Mouse (Mus musculus) neural tube, embryonic 13.5 days (tissue): ENCODE results near the gene Gm49337. TPM values are rescaled to one million over a fixed set of nuclear protein-coding genes. Genes with fewer than 3 reads are reported as not detected.
A peak's percentile ranks its signal among the peaks of the same experiment; 100 is the strongest.
"Not testable (repeated sequence)": the region's sequence is repeated elsewhere in the genome, so short reads cannot be mapped to it uniquely, and the experiment has no call there.

ENCODE experiments used
- ATAC-seq: fragments of 200-750 bp; cut with Nextera tagmentation; 2 replicates; pipeline ENCODE4 v1.8.0; 2017; ENCODE audit warnings: low read depth, mild to moderate bottlenecking, moderate TSS enrichment, moderate library complexity
- H3K27ac ChIP-seq: fragments of 300-500 bp; sonication (generic); replicated peaks from 2 replicates; pipeline ENCODE4 v1.5.1; 2015; ENCODE audit warnings: moderate library complexity, mild to moderate bottlenecking, inconsistent platforms
- H3K27me3 ChIP-seq: fragments of 300-500 bp; sonication (generic); 2 replicates; pipeline ENCODE4 v1.6.1; 2015; ENCODE audit warnings: mild to moderate bottlenecking, inconsistent platforms
- H3K36me3 ChIP-seq: fragments of 300-500 bp; sonication (generic); 2 replicates; pipeline ENCODE4 v1.6.1; 2015; ENCODE audit warnings: mild to moderate bottlenecking, inconsistent platforms
- H3K4me1 ChIP-seq: fragments of 300-500 bp; sonication (generic); replicated peaks from 2 replicates; pipeline ENCODE4 v1.6.1; 2015; ENCODE audit warnings: inconsistent platforms
- H3K4me2 ChIP-seq: fragments of 300-500 bp; sonication (generic); 2 replicates; pipeline ENCODE4 v1.6.1; 2015; ENCODE audit warnings: inconsistent platforms, mild to moderate bottlenecking, moderate library complexity
- H3K4me3 ChIP-seq: fragments of 300-500 bp; sonication (generic); 2 replicates; pipeline ENCODE4 v1.5.1; 2015; ENCODE audit warnings: mild to moderate bottlenecking, inconsistent platforms
- H3K9ac ChIP-seq: fragments of 300-500 bp; sonication (generic); 2 replicates; pipeline ENCODE4 v1.6.1; 2015; ENCODE audit warnings: moderate library complexity, mild to moderate bottlenecking, inconsistent platforms
- H3K9me3 ChIP-seq: fragments of 300-500 bp; sonication (generic); 2 replicates; pipeline ENCODE4 v1.6.1; 2016; ENCODE audit warnings: inconsistent platforms
- WGBS: fragments of 180-500 bp; shearing (Covaris S2); methylation state at CpG from one replicate; pipeline ENCODE4 v1.1.7; 2015; 5-methylcytosine and 5-hydroxymethylcytosine counted together
- polyA plus RNA-seq: library from polyadenylated mRNA; unstranded; fragments of >200 nt; fragmentation: Nextera tagmentation; extraction: Ambion mirVana; gene quantifications from 2 replicates; pipeline ENCODE4 v1.2.1, GENCODE M21; 2015

Gm49337 gene
- polyA plus RNA-seq, 1 experiment from 2014 or later, result not detected

GRCm38 (mm10) chr4:116220071-116220650 is 47.0 kb downstream of the Gm49337 start:
- 3% methylated on average over 6 of the region's 6 CpGs for WGBS

GRCm38 (mm10) chr4:116220780-116221139 is 47.6 kb downstream of the Gm49337 start:
- peak overlapping the region; percentile 91 for H3K9ac ChIP-seq
- peak overlapping the region; percentile 100 for H3K27ac ChIP-seq
- no peaks in the 10 kb centered on the region for H3K36me3 ChIP-seq
- H3K9me3 ChIP-seq, result no peaks in the 10 kb centered on the region
- WGBS, result under 1% methylated on average over 26 of the region's 26 CpGs
- no peaks in the 10 kb centered on the region for H3K27me3 ChIP-seq
- peak overlapping the region; percentile 59 for H3K4me2 ChIP-seq
- ATAC-seq, result no peak
- peaks cover 12% of the 10 kb centered on the region for H3K4me1 ChIP-seq
- peak overlapping the region; percentile 81 for H3K4me3 ChIP-seq

More at GRCm38 (mm10) chr4:116220071-116220650, 47.0 kb downstream of the Gm49337 start:
- peak overlapping the region; percentile 91 for H3K9ac ChIP-seq
- H3K9me3 ChIP-seq, result no peaks in the 10 kb centered on the region
- peak overlapping the region; percentile 81 for H3K4me3 ChIP-seq
- peak overlapping the region; percentile 100 for H3K27ac ChIP-seq
- no peaks in the 10 kb centered on the region for H3K36me3 ChIP-seq
- H3K4me1 ChIP-seq, result peaks cover 9% of the 10 kb centered on the region
- peak overlapping the region; percentile 59 for H3K4me2 ChIP-seq
- no peaks in the 10 kb centered on the region for H3K27me3 ChIP-seq
- ATAC-seq, result no peak

- Histone ChIP-seq H3K9me3 (no peaks in the 10 kb centered on the region), H3K27me3 (no peaks in the 10 kb centered on the region), H3K36me3 (no peaks in the 10 kb centered on the region), H3K4me1 (peaks cover 16% of the 10 kb centered on the region), H3K27ac (peak within 1 kb of the TSS; percentile 100), H3K4me3 (peak within 1 kb of the TSS; percentile 81), H3K9ac (peak within 1 kb of the TSS; percentile 97), H3K4me2 (peak within 1 kb of the TSS; percentile 64)
- ATAC-seq, result peak; percentile 99
- under 1% methylated on average over 50 of the region's 53 CpGs for WGBS
These were observed 48.1 kb downstream of the Gm49337 start, which contains the start of gene Pik3r3 for GRCm38 (mm10) chr4:116221140-116221851. TSS of gene Pik3r3 (plus strand) at chr4:116221618.

GRCm38 (mm10) chr4:116221996-116222842 is 49.0 kb downstream of the Gm49337 start:
- Histone ChIP-seq H3K4me3 (peak overlapping the region; percentile 81), H3K9ac (peak overlapping the region; percentile 97), H3K4me2 (peak overlapping the region; percentile 64), H3K4me1 (peaks cover 24% of the 10 kb centered on the region), H3K27me3 (no peaks in the 10 kb centered on the region), H3K36me3 (no peaks in the 10 kb centered on the region), H3K9me3 (no peaks in the 10 kb centered on the region), H3K27ac (peak overlapping the region; percentile 100)
- WGBS, result under 1% methylated on average over 23 of the region's 23 CpGs
- no peak for ATAC-seq

- H3K36me3 ChIP-seq, result no peaks in the 10 kb centered on the region
- WGBS, result 2% methylated on average over 6 of the region's 6 CpGs
- peak overlapping the region; percentile 100 for H3K27ac ChIP-seq
- no peaks in the 10 kb centered on the region for H3K27me3 ChIP-seq
- H3K4me3 ChIP-seq, result peak overlapping the region; percentile 81
- H3K4me1 ChIP-seq, result peaks cover 26% of the 10 kb centered on the region
- H3K9me3 ChIP-seq, result no peaks in the 10 kb centered on the region
- peak overlapping the region; percentile 64 for H3K4me2 ChIP-seq
- ATAC-seq, result no peak
- peak overlapping the region; percentile 97 for H3K9ac ChIP-seq
These were observed 49.6 kb downstream of the Gm49337 start for GRCm38 (mm10) chr4:116222843-116223119.

- no peak overlapping the region for H3K4me2 ChIP-seq
- ATAC-seq, result no peak
- H3K9me3 ChIP-seq, result no peaks in the 10 kb centered on the region
- no peak overlapping the region for H3K9ac ChIP-seq
- 84% methylated on average over 3 of the region's 3 CpGs for WGBS
- no peak overlapping the region for H3K27ac ChIP-seq
- H3K36me3 ChIP-seq, result 0 out of 2 replicates have a peak, but pooled peaks cover 8% of the 10 kb centered on the region
- no peak overlapping the region for H3K4me3 ChIP-seq
- no peaks in the 10 kb centered on the region; the same call in 1 of the 2 replicates for H3K4me1 ChIP-seq
- no peaks in the 10 kb centered on the region for H3K27me3 ChIP-seq
These were observed 70.2 kb downstream of the Gm49337 start for GRCm38 (mm10) chr4:116243377-116243776.

GRCm38 (mm10) chr4:116244240-116244639 is 71.1 kb downstream of the Gm49337 start:
- Histone ChIP-seq H3K4me1 (no peaks in the 10 kb centered on the region; the same call in 1 of the 2 replicates), H3K4me3 (no peak overlapping the region), H3K4me2 (no peak overlapping the region), H3K27ac (no peak overlapping the region), H3K9ac (no peak overlapping the region), H3K9me3 (no peaks in the 10 kb centered on the region), H3K27me3 (no peaks in the 10 kb centered on the region), H3K36me3 (0 out of 2 replicates have a peak, but pooled peaks cover 6% of the 10 kb centered on the region)
- no peak for ATAC-seq
- WGBS, result 75% methylated on average over 2 of the region's 2 CpGs

GRCm38 (mm10) chr4:116245926-116246325 is 72.7 kb downstream of the Gm49337 start:
- not testable (repeated sequence) for ATAC-seq, H3K36me3 ChIP-seq, H3K9ac ChIP-seq, H3K4me3 ChIP-seq, H3K27ac ChIP-seq, H3K4me1 ChIP-seq, H3K27me3 ChIP-seq, H3K9me3 ChIP-seq, H3K4me2 ChIP-seq
- 49% methylated on average over 3 of the region's 3 CpGs for WGBS

GRCm38 (mm10) chr4:116249986-116250385 is 76.8 kb downstream of the Gm49337 start:
- Histone ChIP-seq H3K9ac (no peak overlapping the region), H3K4me3 (no peak overlapping the region), H3K4me2 (no peak overlapping the region), H3K27me3 (no peaks in the 10 kb centered on the region), H3K27ac (no peak overlapping the region), H3K9me3 (no peaks in the 10 kb centered on the region), H3K4me1 (peaks cover 12% of the 10 kb centered on the region; the same call in 1 of the 2 replicates), H3K36me3 (no peaks in the 10 kb centered on the region)
- ATAC-seq, result no peak
- 84% methylated on average over 3 of the region's 3 CpGs for WGBS

- Histone ChIP-seq H3K9me3 (no peaks in the 10 kb centered on the region), H3K9ac (no peak overlapping the region), H3K36me3 (peaks cover 80% of the 10 kb centered on the region), H3K4me1 (no peaks in the 10 kb centered on the region), H3K27ac (no peak overlapping the region), H3K27me3 (no peaks in the 10 kb centered on the region), H3K4me2 (no peak overlapping the region), H3K4me3 (no peak overlapping the region)
- ATAC-seq, result no peak
- 91% methylated on average over 6 of the region's 6 CpGs for WGBS
These were observed 95.0 kb downstream of the Gm49337 start for GRCm38 (mm10) chr4:116268220-116268619.

GRCm38 (mm10) chr4:116282211-116282610 is 109.0 kb downstream of the Gm49337 start:
- Histone ChIP-seq H3K27me3 (no peaks in the 10 kb centered on the region), H3K27ac (no peak overlapping the region), H3K4me2 (no peak overlapping the region), H3K9me3 (no peaks in the 10 kb centered on the region; the same call in 1 of the 2 replicates), H3K4me1 (no peaks in the 10 kb centered on the region), H3K36me3 (peaks cover 57% of the 10 kb centered on the region), H3K4me3 (no peak overlapping the region), H3K9ac (no peak overlapping the region)
- WGBS, result 70% methylated on average over 2 of the region's 2 CpGs
- no peak for ATAC-seq

GRCm38 (mm10) chr4:116291561-116291960 is 118.4 kb downstream of the Gm49337 start:
- no peak overlapping the region for H3K27ac ChIP-seq
- H3K4me1 ChIP-seq, result no peaks in the 10 kb centered on the region
- H3K27me3 ChIP-seq, result no peaks in the 10 kb centered on the region
- H3K4me3 ChIP-seq, result no peak overlapping the region
- WGBS, result 89% methylated on average over 6 of the region's 6 CpGs
- no peak for ATAC-seq
- no peaks in the 10 kb centered on the region for H3K9me3 ChIP-seq
- no peak overlapping the region for H3K4me2 ChIP-seq
- peaks cover 84% of the 10 kb centered on the region for H3K36me3 ChIP-seq
- H3K9ac ChIP-seq, result no peak overlapping the region
